Mouse (Mus musculus) mouse embryonic stem cell (cell line): Measurements from ENCODE around the gene Zfp110.
"Not testable (repeated sequence)": the region's sequence is repeated elsewhere in the genome, so short reads cannot be mapped to it uniquely, and the experiment has no call there.

Experiments used
- in situ Hi-C, 2 experiments: fragments of 300-500 bp; cut with MboI; formaldehyde crosslinking; loops; 1 replicate in 1 of 2; 3 replicates in 1 of 2; pipeline ENCODE4 v1.14.3; 2019 to 2020; ENCODE audit warnings: low sequenced_read_pairs in 2 of 2, low pct_unique_long_range_greater_than_20kb in 1 of 2, mixed read lengths in 1 of 2; ENCODE audit not compliant: unreplicated experiment in 1 of 2

Gene Zfp110

GRCm38 (mm10) chr7:12834162-12835120 lies at the start of gene Zfp110:
Gene Zfp110 (plus strand): TSS chr7:12834761.
- in situ Hi-C loops = no loop called here

GRCm38 (mm10) chr7:12787333-12787732 lies 47.2 kb upstream of the Zfp110 start:
- in situ Hi-C loops = loop anchor here in 1 of 2 experiments (25.0 kb wide), 1 partner anchor 300 kb away; the partner anchor contains the start of gene Zfp606

GRCm38 (mm10) chr7:12788025-12788424 lies 46.5 kb upstream of the Zfp110 start:
- in situ Hi-C loops = loop anchor here in 1 of 2 experiments (25.0 kb wide), 1 partner anchor 301 kb away; the partner anchor contains the start of gene Zfp606

GRCm38 (mm10) chr7:12792624-12793023 lies 41.9 kb upstream of the Zfp110 start:
- in situ Hi-C loops = loop anchor here in 1 of 2 experiments (25.0 kb wide), 1 partner anchor 305 kb away; the partner anchor contains the start of gene Zfp606

- in situ Hi-C loops = loop anchor here in 1 of 2 experiments (25.0 kb wide), 1 partner anchor 311 kb away; the partner anchor contains the start of gene Zfp606
Measured at GRCm38 (mm10) chr7:12797971-12798370, 36.6 kb upstream of the Zfp110 start.

- in situ Hi-C loops = loop anchor here in 1 of 2 experiments (25.0 kb wide), 1 partner anchor 312 kb away; the partner anchor contains the start of gene Zfp606
Measured at GRCm38 (mm10) chr7:12799554-12799953, 35.0 kb upstream of the Zfp110 start.

GRCm38 (mm10) chr7:12802866-12803726 lies 31.5 kb upstream of the Zfp110 start, which contains the start of gene Zscan18:
Gene Zscan18 (minus strand): TSS chr7:12803635.
- in situ Hi-C loops = no loop called here

- in situ Hi-C loops = no loop called here
Measured at GRCm38 (mm10) chr7:12803727-12804071, 30.9 kb upstream of the Zfp110 start.

- in situ Hi-C loops = no loop called here
Measured at GRCm38 (mm10) chr7:12815566-12815965, 19.0 kb upstream of the Zfp110 start.

GRCm38 (mm10) chr7:12818521-12819295 lies 15.9 kb upstream of the Zfp110 start, which contains the start of gene Zfp329:
Gene Zfp329 (minus strand): TSS chr7:12818858.
- in situ Hi-C loops = no loop called here

- in situ Hi-C loops = no loop called here
Measured at GRCm38 (mm10) chr7:12835193-12835671, 671 bp downstream of the Zfp110 start.

GRCm38 (mm10) chr7:12835779-12836178 lies 1.2 kb downstream of the Zfp110 start:
- in situ Hi-C loops = no loop called here

GRCm38 (mm10) chr7:12874301-12874700 lies 39.7 kb downstream of the Zfp110 start:
- in situ Hi-C loops = no loop called here

GRCm38 (mm10) chr7:12880036-12880435 lies 45.5 kb downstream of the Zfp110 start:
- in situ Hi-C loops = no loop called here

GRCm38 (mm10) chr7:12880497-12880896 lies 45.9 kb downstream of the Zfp110 start:
- in situ Hi-C loops = not testable (repeated sequence)

GRCm38 (mm10) chr7:12880911-12881660 lies 46.5 kb downstream of the Zfp110 start, which contains the start of gene Zfp128:
Gene Zfp128 (plus strand): TSS chr7:12881177.
- in situ Hi-C loops = no loop called here
